Mouse (Mus musculus): Measurements from ENCODE around the gene Abi3bp. TPM values are rescaled to one million over a fixed set of nuclear protein-coding genes. Genes with fewer than 3 reads are reported as not detected.

The Abi3bp gene
- polyA plus RNA-seq, 1 experiment from 2014 or later, result 21.3 TPM

- no peaks in the 10 kb centered on the region for H3K36me3 ChIP-seq (ENCODE audit: control insufficient read depth, insufficient read depth, low read length)
- no peak overlapping the region for H3K9ac ChIP-seq (ENCODE audit: low read length)
- H3K4me2 ChIP-seq (ENCODE audit: low read depth, low read length), result peak overlapping the region; percentile 4
- WGBS, result 43% methylated on average over 10 of the region's 10 CpGs
- H3K27ac ChIP-seq (ENCODE audit: low read length), result no peak overlapping the region
- H3K9me3 ChIP-seq (ENCODE audit: control insufficient read depth, low read length), result no peaks in the 10 kb centered on the region
- ATAC-seq (ENCODE audit: low read depth), result peak; percentile 56
- no peaks in the 10 kb centered on the region for H3K27me3 ChIP-seq (ENCODE audit: control insufficient read depth, insufficient read depth, low read depth, low read length)
- no peak overlapping the region for H3K4me3 ChIP-seq (ENCODE audit: low read length)
- H3K4me1 ChIP-seq (replicated peaks; ENCODE audit: control insufficient read depth, insufficient read depth, low read length), result no peaks in the 10 kb centered on the region
These were observed 247.2 kb downstream of the Abi3bp start for GRCm38 (mm10) chr16:56724927-56725326.

GRCm38 (mm10) chr16:56729060-56729459, 251.4 kb downstream of the Abi3bp start:
- 13% methylated on average over 1 of the region's 1 CpGs for WGBS
- no peaks in the 10 kb centered on the region for H3K36me3 ChIP-seq (ENCODE audit: control insufficient read depth, insufficient read depth, low read length)
- ATAC-seq (ENCODE audit: low read depth), result no peak
- no peak overlapping the region for H3K4me3 ChIP-seq (ENCODE audit: low read length)
- no peak overlapping the region for H3K4me2 ChIP-seq (ENCODE audit: low read depth, low read length)
- H3K9ac ChIP-seq (ENCODE audit: low read length), result no peak overlapping the region
- no peaks in the 10 kb centered on the region for H3K27me3 ChIP-seq (ENCODE audit: control insufficient read depth, insufficient read depth, low read depth, low read length)
- no peaks in the 10 kb centered on the region for H3K9me3 ChIP-seq (ENCODE audit: control insufficient read depth, low read length)
- no peak overlapping the region for H3K27ac ChIP-seq (ENCODE audit: low read length)
- no peaks in the 10 kb centered on the region for H3K4me1 ChIP-seq (replicated peaks; ENCODE audit: control insufficient read depth, insufficient read depth, low read length)

Other genes with a start within 250 kb of the Abi3bp start
- gene Tfg, start 239.6 kb downstream of the Abi3bp start, polyA plus RNA-seq (2015; fragmentation: Nextera tagmentation; extraction: Ambion mirVana), result 128 and 144 TPM in 2 replicates

Data from lung, embryonic 16.5 days (tissue).